Mouse (Mus musculus): ENCODE data around the gene Glod4. TPM values are rescaled to one million over a fixed set of nuclear protein-coding genes. Genes with fewer than 3 reads are reported as not detected.

Gene Glod4
- polyA plus RNA-seq, 1 experiment: 28.0 TPM

DNA sequence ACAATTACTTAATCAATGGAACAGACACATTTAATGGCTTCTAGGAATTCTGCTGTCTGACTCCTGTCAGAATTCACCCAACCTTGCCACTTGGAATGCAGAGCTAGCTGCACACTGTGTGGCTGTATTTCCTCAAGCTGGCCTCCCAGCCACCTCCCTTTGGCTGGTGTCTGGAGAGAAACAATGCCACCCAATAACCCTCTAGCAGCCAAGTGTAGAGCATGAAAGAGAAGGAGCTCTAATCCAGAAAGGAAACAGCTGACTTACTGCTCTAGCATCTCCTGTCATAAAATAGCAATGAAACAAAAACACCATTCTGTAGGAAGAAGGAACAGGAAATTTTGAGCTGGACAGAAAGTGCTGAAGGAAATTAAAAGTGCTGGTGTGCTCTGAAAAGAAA lies 142.4 kb downstream of the Glod4 start:
- Histone ChIP-seq H3K27ac (ENCODE audit: insufficient read depth, low read depth, low read length) (peak overlapping the region; percentile 69; the same call in 1 of the 2 replicates), H3K4me1 (ENCODE audit: control insufficient read depth, insufficient read depth, low read length) (peaks cover 20% of the 10 kb centered on the region), H3K27me3 (replicated peaks; ENCODE audit: control insufficient read depth, insufficient read depth, low read length) (no peaks in the 10 kb centered on the region), H3K36me3 (ENCODE audit: control insufficient read depth, insufficient read depth, low read length) (no peaks in the 10 kb centered on the region; the same call in 1 of the 2 replicates), H3K4me3 (ENCODE audit: insufficient read depth, low read depth, low read length) (no peak overlapping the region)
- TF ChIP-seq POLR2A (IDR thresholded peaks at IDR 0.05; ENCODE audit: low read depth, low read length) (no peak), CTCF (conservative IDR thresholded peaks at IDR 0.05; ENCODE audit: insufficient read depth, insufficient read length, low read depth, low read length) (no peak)
- peak; percentile 51 for DNase-seq

DNA sequence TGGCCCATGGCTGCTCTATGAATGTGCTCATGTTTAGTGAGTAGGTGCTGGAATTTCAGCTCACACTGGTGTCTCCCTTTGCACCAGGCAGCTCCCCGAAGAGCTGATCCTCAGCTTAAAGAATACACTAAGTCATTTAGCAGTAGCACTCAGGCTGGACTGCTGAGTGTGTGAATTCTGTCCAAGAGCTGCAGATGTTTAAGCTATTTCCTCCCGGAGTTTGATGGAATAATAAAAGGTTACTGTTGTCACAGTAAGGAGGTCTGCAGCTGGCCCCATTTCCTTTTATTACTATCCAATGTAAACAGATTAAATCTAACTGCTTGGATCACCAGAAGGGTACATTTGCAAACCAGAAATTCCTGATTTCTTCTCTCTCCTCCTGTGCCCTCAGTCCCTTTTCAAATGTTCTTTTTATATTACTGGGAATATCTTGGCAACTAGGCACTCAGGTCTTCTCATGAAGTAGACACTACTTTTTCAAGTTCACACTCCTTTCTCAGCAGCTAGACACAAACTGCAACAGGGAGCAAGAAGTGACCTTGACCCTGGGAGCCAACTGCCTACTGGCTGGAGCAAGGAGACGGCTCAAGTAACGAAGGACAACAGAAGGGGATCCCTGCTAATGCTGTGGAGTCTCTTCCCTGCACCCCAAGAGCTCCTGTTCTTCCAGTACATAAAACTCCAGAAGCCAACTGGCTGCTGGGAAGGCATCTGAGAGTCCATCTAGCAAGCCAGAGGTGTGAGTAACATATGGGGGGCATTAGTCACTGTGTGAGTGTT lies 144.1 kb downstream of the Glod4 start:
- Histone ChIP-seq H3K27me3 (replicated peaks; ENCODE audit: control insufficient read depth, insufficient read depth, low read length) (no peaks in the 10 kb centered on the region), H3K4me1 (ENCODE audit: control insufficient read depth, insufficient read depth, low read length) (peaks cover 20% of the 10 kb centered on the region), H3K27ac (ENCODE audit: insufficient read depth, low read depth, low read length) (peak overlapping the region; percentile 32; the same call in 1 of the 2 replicates), H3K4me3 (ENCODE audit: insufficient read depth, low read depth, low read length) (no peak overlapping the region), H3K36me3 (ENCODE audit: control insufficient read depth, insufficient read depth, low read length) (no peaks in the 10 kb centered on the region; the same call in 1 of the 2 replicates)
- DNase-seq: peak; percentile 31
- TF ChIP-seq POLR2A (IDR thresholded peaks at IDR 0.05; ENCODE audit: low read depth, low read length) (no peak), CTCF (conservative IDR thresholded peaks at IDR 0.05; ENCODE audit: insufficient read depth, insufficient read length, low read depth, low read length) (no peak)
- 41% methylated on average over 4 of the region's 4 CpGs for WGBS

DNA sequence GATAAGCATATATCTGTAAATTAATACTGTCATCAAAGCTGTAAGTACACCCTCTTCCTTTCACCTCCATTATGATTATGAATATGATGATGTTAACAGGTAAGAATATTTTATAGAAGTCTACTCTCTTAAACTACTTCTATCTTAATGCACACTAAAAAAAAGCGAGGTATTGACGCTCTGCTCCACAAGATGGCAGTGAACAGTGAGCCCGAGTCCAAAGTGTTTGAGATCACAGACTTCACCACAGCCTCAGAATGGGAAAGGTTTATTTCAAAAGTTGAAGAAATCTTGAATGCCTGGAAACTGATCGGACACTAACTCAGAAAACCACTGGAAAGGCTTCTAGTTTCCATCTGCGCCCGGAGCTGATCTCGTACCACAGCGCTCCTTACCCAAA lies 149.9 kb downstream of the Glod4 start:
- Histone ChIP-seq H3K27ac (ENCODE audit: insufficient read depth, low read depth, low read length) (no peak overlapping the region), H3K4me1 (ENCODE audit: control insufficient read depth, insufficient read depth, low read length) (peaks cover 4% of the 10 kb centered on the region; the same call in 1 of the 2 replicates), H3K27me3 (replicated peaks; ENCODE audit: control insufficient read depth, insufficient read depth, low read length) (no peaks in the 10 kb centered on the region), H3K36me3 (ENCODE audit: control insufficient read depth, insufficient read depth, low read length) (peaks cover 4% of the 10 kb centered on the region; the same call in 1 of the 2 replicates), H3K4me3 (ENCODE audit: insufficient read depth, low read depth, low read length) (no peak overlapping the region)
- WGBS: 82% methylated on average over 8 of the region's 8 CpGs
- TF ChIP-seq POLR2A (IDR thresholded peaks at IDR 0.05; ENCODE audit: low read depth, low read length) (no peak), CTCF (conservative IDR thresholded peaks at IDR 0.05; ENCODE audit: insufficient read depth, insufficient read length, low read depth, low read length) (peak; percentile 28; the same call in 1 of the 2 replicates)
- DNase-seq: no peak

DNA sequence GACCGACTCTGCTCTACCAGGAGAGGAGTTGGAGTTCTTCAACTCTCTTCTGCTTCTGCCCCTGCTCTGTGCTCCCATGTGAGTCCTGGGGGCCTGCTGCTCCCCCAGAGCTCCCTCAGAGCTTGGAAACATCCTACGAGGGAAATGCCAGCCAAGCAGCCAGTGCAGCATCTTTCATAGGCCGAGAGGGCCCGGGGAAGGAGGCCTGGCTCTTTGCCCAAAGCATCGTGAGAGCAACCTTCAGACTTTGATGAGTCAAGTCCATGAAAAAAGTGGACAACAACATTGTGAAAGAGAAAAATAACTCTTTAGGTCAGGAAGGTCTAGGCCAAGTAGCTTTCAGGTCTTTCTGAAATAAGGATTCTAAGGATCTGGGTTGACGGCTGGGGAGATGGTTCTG lies 153.7 kb downstream of the Glod4 start:
- H3K4me1 ChIP-seq (ENCODE audit: control insufficient read depth, insufficient read depth, low read length): peaks cover 4% of the 10 kb centered on the region; the same call in 1 of the 2 replicates
- H3K36me3 ChIP-seq (ENCODE audit: control insufficient read depth, insufficient read depth, low read length): peaks cover 4% of the 10 kb centered on the region; the same call in 1 of the 2 replicates
- peak overlapping the region; percentile 20; the same call in 1 of the 2 replicates for H3K27ac ChIP-seq (ENCODE audit: insufficient read depth, low read depth, low read length)
- no peak overlapping the region for H3K4me3 ChIP-seq (ENCODE audit: insufficient read depth, low read depth, low read length)
- DNase-seq: peak; percentile 86
- no peak for TF ChIP-seq POLR2A (IDR thresholded peaks at IDR 0.05; ENCODE audit: low read depth, low read length)
- TF ChIP-seq CTCF (conservative IDR thresholded peaks at IDR 0.05; ENCODE audit: insufficient read depth, insufficient read length, low read depth, low read length): no peak
- WGBS: 42% methylated on average over 6 of the region's 6 CpGs
- no peaks in the 10 kb centered on the region for H3K27me3 ChIP-seq (replicated peaks; ENCODE audit: control insufficient read depth, insufficient read depth, low read length)

DNA sequence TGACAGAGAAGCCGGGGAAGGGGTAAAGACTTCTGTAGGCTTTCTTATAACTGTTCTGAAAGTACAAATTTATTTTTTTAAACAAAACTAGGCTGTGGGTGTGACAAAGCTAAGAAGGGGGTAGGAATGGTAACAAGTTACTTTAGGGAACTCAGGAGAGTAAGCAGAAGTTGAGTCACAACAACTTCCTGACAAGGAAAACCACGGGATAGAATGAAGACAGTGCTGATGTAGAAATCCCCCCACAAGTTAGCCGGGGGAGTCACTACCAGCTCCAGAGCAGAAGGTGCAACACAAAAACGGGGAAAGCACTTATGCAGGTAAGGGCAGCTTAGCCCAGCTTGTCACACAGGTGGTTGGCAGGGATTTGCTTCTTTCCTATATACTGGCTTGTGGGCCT lies 155.0 kb downstream of the Glod4 start:
- Histone ChIP-seq H3K27ac (ENCODE audit: insufficient read depth, low read depth, low read length) (no peak overlapping the region), H3K4me1 (ENCODE audit: control insufficient read depth, insufficient read depth, low read length) (peaks cover 4% of the 10 kb centered on the region; the same call in 1 of the 2 replicates), H3K27me3 (replicated peaks; ENCODE audit: control insufficient read depth, insufficient read depth, low read length) (no peaks in the 10 kb centered on the region), H3K4me3 (ENCODE audit: insufficient read depth, low read depth, low read length) (no peak overlapping the region), H3K36me3 (ENCODE audit: control insufficient read depth, insufficient read depth, low read length) (peaks cover 4% of the 10 kb centered on the region; the same call in 1 of the 2 replicates)
- 78% methylated on average over 4 of the region's 4 CpGs for WGBS
- TF ChIP-seq POLR2A (IDR thresholded peaks at IDR 0.05; ENCODE audit: low read depth, low read length): no peak
- TF ChIP-seq CTCF (conservative IDR thresholded peaks at IDR 0.05; ENCODE audit: insufficient read depth, insufficient read length, low read depth, low read length): no peak
- no peak for DNase-seq

DNA sequence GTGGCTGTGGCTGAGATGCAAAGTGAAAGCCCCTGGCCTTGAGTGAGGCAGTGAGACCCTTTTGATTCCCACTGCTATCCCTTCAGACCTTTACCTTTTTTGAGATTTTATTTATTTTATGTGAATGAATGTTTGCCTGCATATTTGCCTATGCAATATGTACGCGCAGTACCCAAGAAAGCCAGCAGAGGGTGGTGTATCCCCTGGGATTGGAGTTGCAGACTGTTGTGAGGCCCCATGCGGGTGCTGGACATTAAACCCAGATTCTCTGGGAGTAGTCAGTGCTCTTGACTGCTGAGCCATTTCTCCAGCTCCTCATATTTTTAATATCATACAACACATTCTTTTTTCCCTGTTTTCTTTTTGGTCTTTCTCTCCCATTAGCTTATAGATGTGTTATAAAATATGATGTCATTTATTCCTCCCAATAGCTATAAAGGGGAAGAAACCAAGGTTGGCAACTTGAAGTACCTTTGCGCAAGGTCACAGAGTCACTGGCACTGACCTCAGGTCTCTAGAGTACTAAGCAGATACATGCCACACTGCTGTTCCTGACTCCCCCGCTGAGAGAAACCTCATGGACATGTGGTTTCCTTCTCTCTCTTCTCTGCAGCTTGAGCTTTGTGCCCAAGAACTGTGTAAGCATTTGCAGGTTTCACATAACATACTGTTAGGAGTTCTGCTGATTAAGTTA lies 157.5 kb downstream of the Glod4 start:
- Histone ChIP-seq H3K4me3 (ENCODE audit: insufficient read depth, low read depth, low read length) (no peak overlapping the region), H3K36me3 (ENCODE audit: control insufficient read depth, insufficient read depth, low read length) (0 out of 2 replicates have a peak, but pooled peaks cover 2% of the 10 kb centered on the region), H3K4me1 (ENCODE audit: control insufficient read depth, insufficient read depth, low read length) (no peaks in the 10 kb centered on the region), H3K27ac (ENCODE audit: insufficient read depth, low read depth, low read length) (no peak overlapping the region), H3K27me3 (replicated peaks; ENCODE audit: control insufficient read depth, insufficient read depth, low read length) (no peaks in the 10 kb centered on the region)
- peak; percentile 62 for DNase-seq
- WGBS: 87% methylated on average over 5 of the region's 5 CpGs
- TF ChIP-seq POLR2A (IDR thresholded peaks at IDR 0.05; ENCODE audit: low read depth, low read length) (no peak), CTCF (conservative IDR thresholded peaks at IDR 0.05; ENCODE audit: insufficient read depth, insufficient read length, low read depth, low read length) (peak; percentile 74)

DNA sequence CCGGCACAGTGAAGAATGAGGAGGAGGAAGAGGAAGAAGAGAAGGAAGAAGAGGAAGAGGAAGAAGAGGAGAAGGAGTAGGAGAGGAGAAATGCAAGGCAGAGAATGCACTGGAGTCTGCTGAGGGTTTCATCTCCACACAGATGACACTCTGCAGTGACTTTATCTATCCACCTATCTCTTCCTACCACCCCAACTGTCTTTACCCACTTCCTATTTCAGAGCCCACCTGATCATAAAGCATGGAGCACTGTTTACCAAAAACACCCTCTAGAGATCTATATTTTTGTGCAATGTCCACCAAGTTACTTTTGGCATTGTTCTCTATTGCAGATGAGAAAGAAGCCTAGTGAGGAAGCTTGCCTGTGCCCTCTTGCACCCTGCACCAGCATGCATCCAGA lies 158.6 kb downstream of the Glod4 start:
- Histone ChIP-seq H3K4me1 (ENCODE audit: control insufficient read depth, insufficient read depth, low read length) (no peaks in the 10 kb centered on the region), H3K36me3 (ENCODE audit: control insufficient read depth, insufficient read depth, low read length) (no peaks in the 10 kb centered on the region), H3K4me3 (ENCODE audit: insufficient read depth, low read depth, low read length) (no peak overlapping the region), H3K27me3 (replicated peaks; ENCODE audit: control insufficient read depth, insufficient read depth, low read length) (no peaks in the 10 kb centered on the region), H3K27ac (ENCODE audit: insufficient read depth, low read depth, low read length) (no peak overlapping the region)
- TF ChIP-seq POLR2A (IDR thresholded peaks at IDR 0.05; ENCODE audit: low read depth, low read length): no peak
- TF ChIP-seq CTCF (conservative IDR thresholded peaks at IDR 0.05; ENCODE audit: insufficient read depth, insufficient read length, low read depth, low read length): no peak
- no peak for DNase-seq
- WGBS: 72% methylated on average over 1 of the region's 1 CpGs

All from kidney, adult 2 months (tissue).